Mouse (Mus musculus) lung, postnatal 4 days (tissue): ENCODE measurements around the gene Lmo7.

Experiments used
- DNase-seq, 2 experiments: peaks; one replicate each; pipeline ENCODE4 v3.0.0; 2021

Gene Lmo7

GRCm38 (mm10) chr14:101781219-101781618 lies 51.5 kb downstream of the Lmo7 start:
- DNase-seq, result no peak

DNA sequence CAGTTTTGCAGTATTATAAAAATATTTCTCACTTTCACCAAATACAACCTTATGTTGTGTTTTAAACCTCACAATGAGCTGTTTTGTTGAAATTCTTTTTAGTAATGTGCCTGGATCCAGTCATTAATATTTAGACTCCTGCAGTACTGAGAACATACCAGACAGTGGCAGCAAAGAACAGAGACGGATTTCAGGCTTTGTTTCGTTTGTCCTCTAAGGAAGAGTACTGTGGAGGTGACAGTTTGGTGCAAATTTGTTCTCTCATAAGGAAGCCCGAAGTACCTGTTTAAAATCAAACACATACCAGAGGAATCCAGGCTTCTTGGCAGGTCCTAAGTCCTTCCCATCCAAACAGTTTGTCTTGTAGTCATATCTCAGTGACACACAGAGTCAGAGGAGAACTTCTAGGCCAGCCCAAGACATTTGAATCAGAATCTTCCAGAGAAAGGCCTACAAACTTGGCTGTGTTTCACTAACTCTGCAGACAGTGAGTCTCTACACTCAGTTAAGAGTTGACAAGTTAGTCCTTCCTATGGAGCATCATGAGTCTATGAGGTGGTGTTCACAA lies 52.3 kb downstream of the Lmo7 start:
- DNase-seq, result peak in 1 of 2 experiments; percentile 52

GRCm38 (mm10) chr14:101784315-101784945 lies 54.7 kb downstream of the Lmo7 start:
- no peak for DNase-seq

- DNase-seq, result peak; percentile 24 to 44
Observed at GRCm38 (mm10) chr14:101787903-101788302, 58.1 kb downstream of the Lmo7 start.

DNA sequence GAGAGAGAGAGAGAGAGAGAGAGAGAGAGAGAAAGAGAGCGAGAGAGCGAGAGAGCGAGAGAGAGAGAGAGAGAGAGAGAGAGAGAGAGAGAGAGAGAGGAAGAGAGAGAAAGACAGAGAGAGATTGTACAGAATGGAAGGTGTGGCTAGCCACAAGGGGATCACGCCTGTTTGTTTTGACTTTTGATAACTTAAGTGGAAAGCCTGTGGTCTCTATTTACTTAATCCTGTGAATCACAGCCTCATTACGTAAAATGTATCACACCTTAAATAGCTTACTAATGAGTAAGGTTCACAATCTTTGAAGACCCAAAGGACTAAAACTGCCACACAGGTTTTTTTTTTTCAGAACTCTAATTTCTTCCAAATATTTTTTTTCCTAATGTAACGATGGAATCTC lies 58.7 kb downstream of the Lmo7 start:
- DNase-seq, result no peak

- no peak for DNase-seq
Observed at GRCm38 (mm10) chr14:101794553-101795177, 64.9 kb downstream of the Lmo7 start.

DNA sequence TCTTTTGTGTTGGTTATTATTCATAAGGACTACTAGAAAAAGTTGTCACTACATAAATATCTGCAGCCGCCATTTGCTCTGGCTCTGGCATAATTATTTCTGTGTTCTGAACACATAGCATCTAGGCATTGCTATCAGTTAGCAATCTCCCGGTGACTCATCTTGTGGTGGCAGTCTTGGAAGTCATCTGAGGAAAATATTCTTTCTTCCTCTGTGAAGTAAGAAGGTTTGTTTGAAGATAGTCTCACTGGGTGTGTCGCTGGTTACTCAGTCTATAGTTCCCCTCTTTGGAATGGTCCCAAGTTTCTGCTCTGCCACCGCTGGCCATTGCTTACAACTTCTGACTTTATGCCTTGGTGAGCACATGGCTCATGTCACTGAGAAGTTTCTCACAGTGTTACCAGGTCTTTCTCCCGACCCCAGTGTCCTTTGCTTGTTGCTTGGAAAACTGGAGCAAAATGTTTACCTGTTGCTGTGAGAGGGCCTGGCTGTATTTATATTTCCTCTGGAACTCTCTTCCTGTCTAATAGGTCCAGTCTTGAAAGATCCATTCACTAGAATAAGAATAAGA lies 68.3 kb downstream of the Lmo7 start:
- peak in 1 of 2 experiments; percentile 29 for DNase-seq

GRCm38 (mm10) chr14:101798766-101799165 lies 69.0 kb downstream of the Lmo7 start:
- DNase-seq, result no peak

- no peak for DNase-seq
Observed at GRCm38 (mm10) chr14:101801674-101802073, 71.9 kb downstream of the Lmo7 start.

DNA sequence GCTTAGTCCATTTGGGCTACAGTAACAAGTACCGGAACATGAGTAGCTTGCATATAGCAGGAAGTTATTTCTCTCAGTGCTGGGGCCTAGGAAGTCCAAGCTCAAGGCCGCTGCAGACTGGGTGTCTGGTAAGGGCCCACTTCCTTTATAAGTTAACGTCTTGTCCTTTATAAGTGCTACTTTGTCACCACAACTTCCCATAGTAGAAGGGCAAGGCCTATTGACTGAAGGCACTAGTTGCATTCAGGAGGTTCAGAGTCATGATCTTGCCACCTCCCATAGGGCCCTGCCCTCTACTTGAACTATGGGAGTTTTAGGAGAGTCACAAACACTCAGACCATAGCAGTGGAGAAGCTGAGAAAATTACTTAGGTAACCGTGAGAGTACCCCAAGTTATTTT lies 74.4 kb downstream of the Lmo7 start:
- no peak for DNase-seq

DNA sequence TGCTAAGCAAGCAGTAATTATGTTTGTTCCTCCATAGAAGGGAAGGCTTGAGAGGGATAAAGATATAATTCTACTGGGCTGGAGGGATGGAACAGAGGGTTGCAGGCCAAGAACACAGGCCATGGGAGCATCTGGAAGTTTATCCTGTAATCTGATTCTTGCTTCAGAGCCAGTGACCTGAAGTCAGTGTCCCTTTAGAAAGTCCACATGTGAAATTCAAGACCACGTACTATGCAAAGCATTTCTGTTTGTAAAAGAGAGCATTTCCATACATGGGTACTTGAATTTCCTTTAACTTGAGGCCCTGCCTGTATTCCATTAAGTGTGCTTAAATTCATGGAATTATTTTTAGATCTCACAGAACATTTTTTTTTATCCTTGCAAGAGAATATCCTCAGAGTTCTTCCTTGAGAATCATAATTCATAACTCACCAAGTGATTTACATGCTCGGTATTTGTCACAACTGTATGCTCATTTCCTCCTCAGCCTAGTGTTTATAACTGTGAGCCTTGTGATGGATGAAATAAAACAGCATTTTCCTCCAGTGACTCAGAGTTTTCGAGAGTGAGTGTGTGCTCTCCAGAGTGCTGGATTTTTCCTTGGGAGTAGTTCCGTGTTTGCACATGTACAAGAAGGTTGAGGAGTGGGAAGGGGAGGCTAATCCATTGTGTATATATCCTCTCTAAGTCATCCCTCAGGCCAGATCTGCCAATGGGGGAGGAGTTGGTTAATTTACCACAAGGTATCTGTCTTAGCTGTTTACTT lies 75.0 kb downstream of the Lmo7 start:
- no peak for DNase-seq

DNA sequence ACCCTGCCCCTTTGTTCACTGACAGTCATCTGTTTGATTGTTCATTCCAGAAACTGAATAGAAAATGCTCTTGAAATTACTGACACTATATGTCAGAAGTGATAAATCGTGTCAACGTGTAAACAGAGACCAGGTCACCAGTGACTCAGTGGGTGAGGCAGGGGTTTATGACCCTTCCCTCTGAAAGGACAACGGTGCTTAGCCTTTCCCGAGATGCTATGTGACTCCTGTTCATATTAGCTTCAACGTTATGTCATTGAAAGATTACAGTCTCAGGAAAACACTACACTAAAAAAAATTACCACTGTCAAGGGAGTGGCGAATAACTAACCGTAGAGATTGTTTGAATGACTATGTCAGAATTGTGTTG lies 75.6 kb downstream of the Lmo7 start:
- DNase-seq, result no peak

DNA sequence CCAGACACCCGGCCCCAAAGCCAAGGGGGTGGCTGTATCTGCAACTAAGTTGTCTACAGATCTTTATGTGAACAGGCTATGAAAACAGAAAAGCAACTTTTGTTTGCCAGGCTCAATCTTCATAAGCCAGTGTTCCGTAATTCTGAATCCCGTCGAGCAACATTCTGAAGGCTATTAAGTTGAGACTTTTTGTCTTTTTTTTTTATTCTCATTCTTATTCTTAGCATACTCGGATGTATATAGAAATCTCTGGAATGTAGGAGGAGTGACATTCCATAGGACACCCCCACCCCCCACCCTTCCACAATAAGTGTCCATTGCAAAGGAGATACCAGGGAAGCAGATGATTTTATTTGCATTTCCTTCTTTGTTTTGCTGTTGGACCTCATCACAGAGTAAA lies 76.3 kb downstream of the Lmo7 start:
- no peak for DNase-seq

GRCm38 (mm10) chr14:101806607-101807006 lies 76.8 kb downstream of the Lmo7 start:
- DNase-seq, result no peak

GRCm38 (mm10) chr14:101816450-101816849 lies 86.7 kb downstream of the Lmo7 start:
- no peak for DNase-seq

- DNase-seq, result no peak
Observed at GRCm38 (mm10) chr14:101822390-101822789, 92.6 kb downstream of the Lmo7 start.

GRCm38 (mm10) chr14:101822871-101823270 lies 93.1 kb downstream of the Lmo7 start:
- no peak for DNase-seq

DNA sequence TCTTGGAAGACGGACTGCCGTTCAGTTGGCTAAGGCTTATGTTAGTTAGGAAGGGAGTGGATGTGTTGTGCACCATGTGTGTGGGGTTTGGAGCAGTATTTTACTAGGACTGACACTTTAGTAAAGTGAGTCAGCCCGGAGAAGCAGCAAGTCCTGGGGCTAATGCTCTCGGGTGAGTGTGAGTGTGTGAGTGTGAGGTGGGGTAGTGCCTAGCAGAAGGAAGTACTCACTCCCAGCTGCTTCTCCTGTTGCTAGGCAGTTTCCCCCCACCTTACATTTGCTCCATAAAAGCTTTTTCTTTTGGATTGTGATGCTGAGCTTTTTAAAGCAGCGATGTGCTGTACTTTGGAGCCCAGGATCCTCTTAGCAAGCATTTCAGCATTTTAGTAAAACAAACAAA lies 99.9 kb downstream of the Lmo7 start:
- DNase-seq, result no peak

GRCm38 (mm10) chr14:101830116-101830515 lies 100.4 kb downstream of the Lmo7 start:
- no peak for DNase-seq

DNA sequence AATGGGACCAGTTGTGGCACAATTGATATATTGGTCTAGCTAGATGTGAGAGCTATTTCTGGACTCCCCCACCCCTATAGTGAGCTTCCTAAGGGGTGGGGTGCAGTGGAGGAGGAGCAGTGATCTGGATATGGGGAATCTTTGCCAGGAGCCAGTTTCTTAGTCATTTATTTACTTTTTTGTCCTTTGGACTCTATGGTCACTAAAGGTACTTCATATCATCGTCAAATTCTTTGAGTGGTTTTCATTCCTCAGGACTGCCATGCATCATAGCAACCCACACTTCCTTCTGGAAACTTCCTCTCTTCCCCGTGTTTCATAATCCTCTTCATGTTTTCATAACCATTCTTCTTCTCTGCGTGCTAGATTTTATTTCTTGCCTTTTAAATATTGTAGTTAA lies 104.4 kb downstream of the Lmo7 start:
- no peak for DNase-seq

GRCm38 (mm10) chr14:101836401-101836800 lies 106.6 kb downstream of the Lmo7 start:
- DNase-seq, result no peak

GRCm38 (mm10) chr14:101837176-101837575 lies 107.4 kb downstream of the Lmo7 start:
- DNase-seq, result no peak

DNA sequence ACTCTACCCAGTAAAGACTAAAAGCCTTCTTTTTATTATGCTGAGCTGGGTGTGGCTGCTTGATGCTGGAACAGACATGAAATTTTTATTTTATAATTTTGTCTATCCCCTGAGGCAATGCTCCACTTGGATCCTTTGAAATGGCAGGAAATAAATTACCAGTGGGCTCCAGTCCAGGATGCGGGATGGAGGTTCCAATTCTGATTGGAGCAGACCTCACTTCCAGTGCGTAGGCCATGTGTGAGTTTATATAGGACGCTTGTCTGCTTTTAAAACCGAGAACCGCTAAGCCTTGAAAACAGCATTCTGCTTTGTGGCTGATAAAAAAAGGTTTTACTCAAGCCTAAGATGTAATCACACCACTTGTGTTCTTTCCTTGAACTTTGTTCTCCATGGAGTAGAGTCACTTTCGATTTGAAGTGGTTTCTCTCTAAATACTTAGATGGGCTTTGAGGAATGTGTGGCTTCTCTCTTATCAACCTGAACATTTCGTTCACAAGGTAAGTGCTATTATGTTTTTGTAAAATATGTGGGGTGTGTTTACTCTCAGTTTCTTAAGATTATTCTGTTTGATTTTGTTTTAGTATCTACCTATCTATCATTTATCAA lies 108.6 kb downstream of the Lmo7 start:
- DNase-seq, result no peak
